Mouse (Mus musculus): ENCODE results near the gene Olfr890. TPM values are rescaled to one million over a fixed set of nuclear protein-coding genes. Genes with fewer than 3 reads are reported as not detected.
"Not testable (repeated sequence)": the region's sequence is repeated elsewhere in the genome, so short reads cannot be mapped to it uniquely, and the experiment has no call there.

Olfr890 gene
- polyA plus RNA-seq (2015; fragmentation: Nextera tagmentation; extraction: Ambion mirVana) = not detected in 2 replicates

DNA sequence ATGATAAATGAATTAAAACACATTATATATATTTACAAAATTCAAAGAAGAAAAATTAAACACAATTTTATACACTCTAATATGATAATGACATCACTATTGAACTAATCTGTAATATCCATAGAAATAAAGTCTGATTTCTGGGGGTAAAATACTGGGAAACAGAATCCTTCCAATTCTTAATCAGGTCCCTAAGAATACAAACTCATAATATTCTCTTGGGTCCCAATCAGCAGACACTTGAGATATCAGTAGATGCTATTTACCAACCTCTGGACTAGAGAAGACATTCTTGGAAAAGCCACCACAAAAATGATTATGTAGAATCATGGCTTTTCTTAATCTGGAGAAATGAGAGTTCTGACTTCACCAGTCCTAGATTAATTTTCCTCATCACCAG, at the start of gene Olfr890:
TSS of gene Olfr890 (plus strand) at position 301 of the 400 bp plus-strand sequence.
- no peak within 1 kb of the TSS for H3K9ac ChIP-seq
- no peaks in the 10 kb centered on the region for H3K27me3 ChIP-seq (replicated peaks)
- no peaks in the 10 kb centered on the region for H3K9me3 ChIP-seq
- no peaks in the 10 kb centered on the region for H3K4me1 ChIP-seq
- no peak within 1 kb of the TSS for H3K4me3 ChIP-seq (replicated peaks)
- no peak for ATAC-seq (ENCODE audit: insufficient read depth, low FRiP score, low read depth)
- H3K27ac ChIP-seq = no peak within 1 kb of the TSS
- no peaks in the 10 kb centered on the region for H3K36me3 ChIP-seq
- no peak within 1 kb of the TSS for H3K4me2 ChIP-seq

DNA sequence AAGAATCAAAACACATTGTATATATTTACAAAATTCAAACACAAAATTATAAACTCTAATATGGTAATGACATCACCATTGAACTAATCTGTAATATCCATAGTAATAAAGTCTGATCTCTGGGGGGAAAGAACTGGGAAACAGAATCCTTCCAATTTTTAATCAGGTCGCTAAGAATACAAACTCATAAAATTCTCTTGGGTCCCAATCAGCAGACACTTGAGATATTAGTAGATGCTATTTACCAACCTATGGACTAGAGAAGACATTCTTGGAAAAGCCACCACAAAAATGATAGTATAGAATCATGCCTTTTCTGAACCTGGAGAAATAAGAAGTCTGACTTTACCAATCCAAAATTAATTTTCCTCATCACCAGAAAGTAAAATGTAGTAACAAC, 34.5 kb upstream of the Olfr890 start, which contains the start of gene Olfr888:
TSS of gene Olfr888 (plus strand) at position 301 of the 400 bp plus-strand sequence.
- Histone ChIP-seq H3K4me3 (replicated peaks) (no peak within 1 kb of the TSS), H3K9me3 (no peaks in the 10 kb centered on the region), H3K9ac (no peak within 1 kb of the TSS), H3K36me3 (no peaks in the 10 kb centered on the region), H3K4me2 (no peak within 1 kb of the TSS), H3K27me3 (replicated peaks) (no peaks in the 10 kb centered on the region), H3K27ac (no peak within 1 kb of the TSS), H3K4me1 (no peaks in the 10 kb centered on the region)
- 86% methylated on average over 1 of the region's 1 CpGs for WGBS
- no peak for ATAC-seq (ENCODE audit: insufficient read depth, low FRiP score, low read depth)

GRCm38 (mm10) chr9:38114898-38115297, 27.4 kb upstream of the Olfr890 start, which contains the start of gene Olfr889:
TSS of gene Olfr889 (plus strand) at chr9:38115198.
- no peaks in the 10 kb centered on the region for H3K9me3 ChIP-seq
- no peaks in the 10 kb centered on the region for H3K36me3 ChIP-seq
- ATAC-seq (ENCODE audit: insufficient read depth, low FRiP score, low read depth) = no peak
- no peak within 1 kb of the TSS for H3K9ac ChIP-seq
- no peaks in the 10 kb centered on the region for H3K27me3 ChIP-seq (replicated peaks)
- no peak within 1 kb of the TSS for H3K4me2 ChIP-seq
- H3K4me1 ChIP-seq = no peaks in the 10 kb centered on the region
- H3K27ac ChIP-seq = no peak within 1 kb of the TSS
- no peak within 1 kb of the TSS for H3K4me3 ChIP-seq (replicated peaks)

DNA sequence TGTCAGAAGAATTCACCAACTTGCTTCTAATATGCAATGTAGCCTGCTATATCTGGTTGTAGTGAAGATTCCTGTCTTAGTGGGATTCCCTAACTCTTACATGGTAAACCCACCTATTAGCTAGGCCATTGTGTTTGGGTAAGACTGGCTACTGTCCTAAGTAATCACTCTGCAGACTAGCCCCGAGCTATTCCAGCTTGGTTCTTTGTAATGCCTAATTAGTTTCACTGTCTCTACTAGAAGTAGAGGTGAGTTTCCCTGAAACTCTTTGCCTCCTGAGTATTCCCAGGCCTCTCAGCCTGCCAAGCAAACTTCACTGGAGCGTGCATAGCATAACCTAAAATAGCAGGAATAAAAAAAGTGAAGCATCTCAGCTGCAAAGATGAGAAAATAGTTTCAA, 26.0 kb downstream of the Olfr890 start:
- 49% methylated on average over 2 of the region's 2 CpGs for WGBS
- not testable (repeated sequence) for H3K36me3 ChIP-seq; H3K27ac ChIP-seq; H3K4me1 ChIP-seq; H3K9me3 ChIP-seq; H3K4me3 ChIP-seq (replicated peaks); H3K9ac ChIP-seq; H3K4me2 ChIP-seq; H3K27me3 ChIP-seq (replicated peaks); ATAC-seq (ENCODE audit: insufficient read depth, low FRiP score, low read depth)

DNA sequence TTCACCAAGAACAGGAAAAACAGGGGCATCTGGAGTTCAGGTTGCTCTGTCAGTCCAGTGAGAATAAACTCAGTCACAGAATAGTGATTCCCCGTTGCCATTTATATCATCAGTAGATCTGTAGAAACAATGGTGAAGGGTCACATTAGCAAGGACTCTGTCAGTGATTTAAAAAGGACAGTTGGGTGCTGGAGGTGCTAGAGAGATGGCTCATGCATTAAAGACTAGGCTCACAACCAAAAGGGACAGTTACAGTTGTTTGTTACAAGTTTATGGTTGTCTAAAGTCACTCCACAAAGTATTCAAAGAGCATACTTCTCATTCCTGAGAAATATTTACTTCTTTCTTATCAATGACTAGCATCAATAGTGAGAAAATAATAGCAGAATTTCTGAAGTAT, 38.4 kb downstream of the Olfr890 start, which contains the start of gene Olfr891:
TSS of gene Olfr891 (minus strand) at position 101 of the 400 bp plus-strand sequence.
- WGBS = 74% methylated on average over 1 of the region's 1 CpGs
- no peaks in the 10 kb centered on the region for H3K9me3 ChIP-seq
- ATAC-seq (ENCODE audit: insufficient read depth, low FRiP score, low read depth) = no peak

More for the DNA sequence above, 38.4 kb downstream of the Olfr890 start, which contains the start of gene Olfr891:
- H3K27ac ChIP-seq = no peak within 1 kb of the TSS
- H3K4me2 ChIP-seq = no peak within 1 kb of the TSS
- no peak within 1 kb of the TSS for H3K4me3 ChIP-seq (replicated peaks)
- no peaks in the 10 kb centered on the region for H3K36me3 ChIP-seq
- no peaks in the 10 kb centered on the region for H3K27me3 ChIP-seq (replicated peaks)
- H3K9ac ChIP-seq = no peak within 1 kb of the TSS
- no peaks in the 10 kb centered on the region for H3K4me1 ChIP-seq

Other genes with a start within 250 kb of the Olfr890 start
- not detected in 2 replicates for gene Olfr145, start 245.8 kb upstream of the Olfr890 start, polyA plus RNA-seq (2015; fragmentation: Nextera tagmentation; extraction: Ambion mirVana)
- not detected in 2 replicates for gene Olfr878, start 224.7 kb upstream of the Olfr890 start, polyA plus RNA-seq (2015; fragmentation: Nextera tagmentation; extraction: Ambion mirVana)
- not detected in 2 replicates for gene Olfr881, start 150.7 kb upstream of the Olfr890 start, polyA plus RNA-seq (2015; fragmentation: Nextera tagmentation; extraction: Ambion mirVana)
- not detected in 2 replicates for gene Olfr883, start 116.7 kb upstream of the Olfr890 start, polyA plus RNA-seq (2015; fragmentation: Nextera tagmentation; extraction: Ambion mirVana)
- gene Olfr884, start 96.0 kb upstream of the Olfr890 start, polyA plus RNA-seq (2015; fragmentation: Nextera tagmentation; extraction: Ambion mirVana) = not detected in 2 replicates
- gene Olfr885, start 81.2 kb upstream of the Olfr890 start, polyA plus RNA-seq (2015; fragmentation: Nextera tagmentation; extraction: Ambion mirVana) = not detected in 2 replicates
- gene Olfr887, start 58.4 kb upstream of the Olfr890 start, polyA plus RNA-seq (2015; fragmentation: Nextera tagmentation; extraction: Ambion mirVana) = not detected in 2 replicates
- gene Olfr888, start 34.4 kb upstream of the Olfr890 start, polyA plus RNA-seq (2015; fragmentation: Nextera tagmentation; extraction: Ambion mirVana) = not detected in 2 replicates
- 0.03 and 0.04 TPM in 2 replicates for gene Olfr889, start 27.3 kb upstream of the Olfr890 start, polyA plus RNA-seq (2015; fragmentation: Nextera tagmentation; extraction: Ambion mirVana)
- gene Olfr891, start 38.3 kb downstream of the Olfr890 start, polyA plus RNA-seq (2015; fragmentation: Nextera tagmentation; extraction: Ambion mirVana) = not detected in 2 replicates
- gene Olfr893, start 65.8 kb downstream of the Olfr890 start, polyA plus RNA-seq (2015; fragmentation: Nextera tagmentation; extraction: Ambion mirVana) = not detected in 2 replicates
- not detected in 2 replicates for gene Olfr894, start 75.5 kb downstream of the Olfr890 start, polyA plus RNA-seq (2015; fragmentation: Nextera tagmentation; extraction: Ambion mirVana)
- gene Olfr143, start 110.3 kb downstream of the Olfr890 start, polyA plus RNA-seq (2015; fragmentation: Nextera tagmentation; extraction: Ambion mirVana) = not detected in 2 replicates
- not detected in 2 replicates for gene Olfr895, start 125.3 kb downstream of the Olfr890 start, polyA plus RNA-seq (2015; fragmentation: Nextera tagmentation; extraction: Ambion mirVana)
- gene Olfr896-ps1, start 148.6 kb downstream of the Olfr890 start, polyA plus RNA-seq (2015; fragmentation: Nextera tagmentation; extraction: Ambion mirVana) = not detected in 2 replicates
- gene Olfr25, start 186.5 kb downstream of the Olfr890 start, polyA plus RNA-seq (2015; fragmentation: Nextera tagmentation; extraction: Ambion mirVana) = not detected in 2 replicates
- not detected in 2 replicates for gene Olfr898, start 205.9 kb downstream of the Olfr890 start, polyA plus RNA-seq (2015; fragmentation: Nextera tagmentation; extraction: Ambion mirVana)
- not detected in 2 replicates for gene Olfr250, start 224.4 kb downstream of the Olfr890 start, polyA plus RNA-seq (2015; fragmentation: Nextera tagmentation; extraction: Ambion mirVana)
- not detected in 2 replicates for gene Olfr251, start 234.6 kb downstream of the Olfr890 start, polyA plus RNA-seq (2015; fragmentation: Nextera tagmentation; extraction: Ambion mirVana)

All from stomach, embryonic 15.5 days (tissue).